Mouse (Mus musculus) myocyte (in vitro differentiated cells): ENCODE data around the gene Cntnap5c. TPM values are rescaled to one million over a fixed set of nuclear protein-coding genes. Genes with fewer than 3 reads are reported as not detected.

Experiments used
- H3K27me3 ChIP-seq: one replicate; pipeline ENCODE4 v1.6.1; 2011; ENCODE audit not compliant: control insufficient read depth, insufficient read depth, insufficient read length
- H3K36me3 ChIP-seq: one replicate; pipeline ENCODE4 v1.6.1; 2011; ENCODE audit not compliant: control insufficient read depth, insufficient read depth
- H3K4me2 ChIP-seq: one replicate; pipeline ENCODE4 v1.6.1; 2011; ENCODE audit warnings: low read depth, control low read depth
- H3K4me3 ChIP-seq: one replicate; pipeline ENCODE4 v1.5.1; 2011; ENCODE audit warnings: mild to moderate bottlenecking, control low read depth, moderate library complexity
- H3K79me2 ChIP-seq: one replicate; pipeline ENCODE4 v1.6.1; 2011; ENCODE audit not compliant: control insufficient read depth, insufficient read depth
- H3ac ChIP-seq: one replicate; pipeline ENCODE4 v1.6.1; 2011; ENCODE audit not compliant: control insufficient read depth, insufficient read length
- CEBPB ChIP-seq: IDR thresholded peaks from 2 replicates; pipeline ENCODE4 v1.6.1; 2011; ENCODE audit warnings: mild to moderate bottlenecking, moderate library complexity; ENCODE audit not compliant: poor library complexity, insufficient read depth, severe bottlenecking
- E2F4 ChIP-seq: IDR thresholded peaks from one replicate; pipeline ENCODE4 v1.6.1; 2011; ENCODE audit warnings: mild to moderate bottlenecking, control low read depth, moderate library complexity; ENCODE audit not compliant: insufficient read depth
- MAX ChIP-seq: IDR thresholded peaks from one replicate; pipeline ENCODE4 v1.6.1; 2011; ENCODE audit warnings: low read depth, mild to moderate bottlenecking, control low read depth
- MYOD1 ChIP-seq, 3 experiments: IDR thresholded peaks; one replicate each; pipeline ENCODE4 v1.6.1; 2011; ENCODE audit warnings: control low read depth in 2 of 3, low read depth in 2 of 3, mild to moderate bottlenecking in 2 of 3, moderate library complexity in 1 of 3; ENCODE audit not compliant: insufficient read length in 2 of 3, control insufficient read depth in 1 of 3
- MYOG ChIP-seq, 3 experiments: IDR thresholded peaks; one replicate each; pipeline ENCODE4 v1.6.1; 2011; ENCODE audit warnings: control low read depth in 2 of 3, low read depth in 2 of 3, mild to moderate bottlenecking in 2 of 3; ENCODE audit not compliant: insufficient read length in 2 of 3, control insufficient read depth in 1 of 3, insufficient read depth in 1 of 3
- POLR2A ChIP-seq: IDR thresholded peaks from one replicate; pipeline ENCODE4 v1.6.1; 2011; ENCODE audit warnings: low read depth, mild to moderate bottlenecking, control low read depth, moderate library complexity; ENCODE audit not compliant: insufficient read length
- POLR2AphosphoS2 ChIP-seq: IDR thresholded peaks from one replicate; pipeline ENCODE4 v1.6.1; 2011; ENCODE audit warnings: low read depth, control low read depth; ENCODE audit not compliant: insufficient read length
- REST ChIP-seq: IDR thresholded peaks from one replicate; pipeline ENCODE4 v1.6.1; 2011; ENCODE audit warnings: mild to moderate bottlenecking, control low read depth, moderate library complexity; ENCODE audit not compliant: insufficient read depth, insufficient read length
- SRF ChIP-seq: IDR thresholded peaks from one replicate; pipeline ENCODE4 v1.6.1; 2011; ENCODE audit warnings: low read depth; ENCODE audit not compliant: control insufficient read depth, insufficient read length
- TCF12 ChIP-seq: IDR thresholded peaks from one replicate; pipeline ENCODE4 v1.6.1; 2011; ENCODE audit warnings: mild to moderate bottlenecking, control low read depth; ENCODE audit not compliant: poor library complexity, insufficient read depth, severe bottlenecking
- TCF3 ChIP-seq: IDR thresholded peaks from one replicate; pipeline ENCODE4 v1.6.1; 2011; ENCODE audit warnings: low read depth, control low read depth; ENCODE audit not compliant: insufficient read length
- USF1 ChIP-seq: IDR thresholded peaks from one replicate; pipeline ENCODE4 v1.6.1; 2011; ENCODE audit warnings: low read depth, mild to moderate bottlenecking, control low read depth, moderate library complexity
- polyA plus RNA-seq: library from polyadenylated mRNA; unstranded; fragments of >200 nt; fragmentation: generic; extraction: Trizol; gene quantifications from one replicate; pipeline ENCODE4 v1.2.1, GENCODE M21; 2012; ENCODE audit warnings: missing spikeins

Gene Cntnap5c
- polyA plus RNA-seq, 1 experiment, result not detected

DNA sequence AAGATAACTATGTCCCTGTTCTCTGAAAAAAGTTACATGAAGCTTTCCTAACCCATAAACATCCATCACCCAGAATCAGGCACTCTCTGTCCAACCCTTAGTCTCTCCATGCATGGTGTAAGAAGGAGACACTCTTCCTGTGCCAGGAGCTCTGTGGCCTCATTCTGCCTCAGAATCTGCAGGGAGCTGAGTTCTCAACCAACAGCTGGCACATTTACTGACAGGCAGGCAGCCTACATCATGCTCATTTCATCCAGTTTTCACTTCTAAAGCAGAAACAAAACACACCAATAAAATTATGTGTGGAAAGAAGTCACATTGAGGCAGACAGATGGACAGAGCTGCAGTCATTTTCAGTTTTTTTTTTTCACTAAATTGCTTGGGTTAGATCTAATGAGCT lies 638.4 kb downstream of the Cntnap5c start:
- H3K27me3 ChIP-seq, result no peaks in the 10 kb centered on the region
- H3K4me3 ChIP-seq, result no peak overlapping the region
- no peaks in the 10 kb centered on the region for H3K36me3 ChIP-seq
- TF ChIP-seq SRF (no peak), POLR2A (no peak), POLR2AphosphoS2 (no peak), MAX (no peak), TCF3 (no peak), MYOD1 (IDR thresholded peaks at IDR 0.05; ENCODE audit: control insufficient read depth in 1 of 3, insufficient read length in 2 of 3, low read depth in 2 of 3) (no peak), USF1 (no peak), MYOG (IDR thresholded peaks at IDR 0.05; ENCODE audit: control insufficient read depth in 1 of 3, insufficient read depth in 1 of 3, insufficient read length in 2 of 3, low read depth in 2 of 3) (no peak), E2F4 (no peak), CEBPB (no peak), REST (no peak), TCF12 (no peak)
- H3ac ChIP-seq, result no peak overlapping the region
- no peaks in the 10 kb centered on the region for H3K79me2 ChIP-seq
- H3K4me2 ChIP-seq, result no peak overlapping the region

DNA sequence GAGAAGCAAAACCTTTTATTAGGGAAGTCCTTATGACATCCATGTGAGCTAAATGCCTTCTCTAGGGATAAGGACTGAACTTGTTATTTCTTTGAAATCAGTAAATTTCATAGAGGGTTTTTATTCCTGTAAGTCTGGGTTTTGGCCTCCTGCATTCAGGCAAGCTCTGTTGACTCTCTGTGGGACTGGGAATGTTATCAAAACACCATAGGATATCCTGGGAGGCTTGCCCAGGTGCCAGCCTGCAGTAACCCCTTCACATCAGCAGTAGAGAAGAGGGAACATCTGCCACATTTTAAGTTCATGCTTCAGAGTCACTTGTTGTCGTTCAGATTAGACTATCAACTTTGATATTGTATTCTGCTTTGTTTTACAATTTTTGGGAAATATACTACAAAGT lies 639.4 kb downstream of the Cntnap5c start:
- H3K79me2 ChIP-seq, result no peaks in the 10 kb centered on the region
- H3ac ChIP-seq, result no peak overlapping the region
- H3K36me3 ChIP-seq, result no peaks in the 10 kb centered on the region
- no peak overlapping the region for H3K4me2 ChIP-seq
- no peak overlapping the region for H3K4me3 ChIP-seq
- no peaks in the 10 kb centered on the region for H3K27me3 ChIP-seq
- TF ChIP-seq POLR2AphosphoS2, result no peak
- no peak for TF ChIP-seq SRF
- TF ChIP-seq CEBPB, result no peak
- no peak for TF ChIP-seq MYOG (IDR thresholded peaks at IDR 0.05; ENCODE audit: control insufficient read depth in 1 of 3, insufficient read depth in 1 of 3, insufficient read length in 2 of 3, low read depth in 2 of 3)
- no peak for TF ChIP-seq TCF12
- no peak for TF ChIP-seq MAX
- no peak for TF ChIP-seq USF1
- TF ChIP-seq MYOD1 (IDR thresholded peaks at IDR 0.05; ENCODE audit: control insufficient read depth in 1 of 3, insufficient read length in 2 of 3, low read depth in 2 of 3), result no peak
- no peak for TF ChIP-seq REST
- TF ChIP-seq POLR2A, result no peak

DNA sequence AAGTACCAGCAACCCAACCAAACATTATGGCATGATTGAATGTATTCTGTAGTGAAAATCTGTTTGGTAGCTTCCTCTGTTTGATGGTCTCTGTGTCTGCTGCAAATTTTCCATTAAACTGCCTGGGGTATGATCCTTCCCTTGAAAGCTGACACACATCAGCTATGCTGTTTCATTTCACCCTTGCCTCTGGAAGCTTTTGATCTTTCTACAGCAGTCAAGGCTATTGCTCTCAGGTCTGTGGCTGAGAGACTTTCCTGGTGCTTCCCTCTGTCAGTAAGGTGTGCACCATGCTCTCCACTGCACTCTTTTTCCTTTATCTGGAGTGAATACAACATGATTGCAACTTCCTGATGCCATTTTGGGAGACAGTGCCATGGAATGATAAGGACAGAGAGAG lies 668.1 kb downstream of the Cntnap5c start:
- Histone ChIP-seq H3K4me3 (no peak overlapping the region), H3K4me2 (no peak overlapping the region), H3K79me2 (no peaks in the 10 kb centered on the region), H3K36me3 (no peaks in the 10 kb centered on the region), H3K27me3 (no peaks in the 10 kb centered on the region), H3ac (no peak overlapping the region)
- TF ChIP-seq REST, result no peak
- no peak for TF ChIP-seq POLR2A
- TF ChIP-seq POLR2AphosphoS2, result no peak
- no peak for TF ChIP-seq MYOG (IDR thresholded peaks at IDR 0.05; ENCODE audit: control insufficient read depth in 1 of 3, insufficient read depth in 1 of 3, insufficient read length in 2 of 3, low read depth in 2 of 3)
- TF ChIP-seq CEBPB, result no peak
- TF ChIP-seq MYOD1 (IDR thresholded peaks at IDR 0.05; ENCODE audit: control insufficient read depth in 1 of 3, insufficient read length in 2 of 3, low read depth in 2 of 3), result no peak
- no peak for TF ChIP-seq MAX
- TF ChIP-seq TCF12, result no peak
- no peak for TF ChIP-seq TCF3
- TF ChIP-seq USF1, result no peak
- no peak for TF ChIP-seq E2F4
- no peak for TF ChIP-seq SRF

Other genes with a start within 250 kb of the Cntnap5c start
- not detected for gene Vmn2r120, start 224.1 kb upstream of the Cntnap5c start, polyA plus RNA-seq
- not detected for gene Gm21834, start 27.4 kb upstream of the Cntnap5c start, polyA plus RNA-seq